Mouse (Mus musculus): ENCODE results near the gene Wdsub1.

The Wdsub1 gene

DNA sequence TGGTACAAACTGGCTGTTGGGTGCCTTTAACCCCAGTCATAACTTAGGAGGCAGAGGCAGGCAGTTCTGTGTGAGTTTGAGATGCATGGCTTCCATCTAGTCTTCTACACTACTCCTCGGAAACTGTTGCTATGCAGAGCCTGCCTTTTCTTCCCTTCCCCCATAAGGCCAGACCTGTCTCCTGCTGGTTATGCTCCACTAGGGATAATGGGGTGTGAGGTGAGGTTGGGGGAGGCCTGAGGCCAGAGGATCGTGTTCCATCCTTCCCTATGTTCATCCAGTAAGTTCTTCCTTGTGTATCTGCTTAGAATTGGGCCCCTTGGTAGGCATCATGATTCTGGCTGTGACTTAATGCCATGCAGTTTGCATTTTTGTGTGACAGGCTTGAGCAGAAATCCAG, 76.8 kb downstream of the Wdsub1 start:
- DNase-seq (ENCODE audit: low spot score in 2 of 2), result no peak

DNA sequence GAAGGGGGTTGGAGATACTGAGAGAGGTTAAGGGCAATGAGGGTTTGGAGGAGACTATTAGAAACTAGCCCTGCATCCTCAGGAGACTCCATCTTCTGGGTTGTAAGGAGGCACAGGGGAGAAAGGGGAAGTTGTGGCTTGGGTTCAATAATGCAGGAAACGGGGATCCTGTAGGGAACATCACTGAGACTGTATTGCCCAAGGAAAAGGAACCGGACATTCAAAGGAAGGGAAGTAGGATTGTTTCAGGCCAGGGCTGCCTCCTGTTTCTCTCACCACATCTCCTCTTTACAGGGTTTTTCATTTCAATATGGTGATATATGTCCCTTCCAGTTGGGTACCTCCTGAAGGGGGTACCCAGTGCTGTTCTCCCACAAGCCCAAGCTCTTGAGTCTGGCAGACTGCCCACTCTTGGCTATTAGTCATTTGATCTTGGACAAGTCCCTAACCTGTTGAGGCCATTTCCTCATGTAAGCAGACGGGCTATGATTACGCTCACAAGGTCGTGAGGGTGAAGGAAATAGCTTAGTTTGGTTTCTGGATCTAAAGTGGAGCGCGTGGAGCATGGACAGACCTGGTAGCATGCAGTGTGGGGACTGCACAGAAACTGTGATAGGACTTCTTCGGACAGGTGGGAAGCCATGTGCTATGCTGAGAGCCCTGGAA, 79.5 kb downstream of the Wdsub1 start:
- DNase-seq (ENCODE audit: low spot score in 2 of 2), result no peak
